Mouse (Mus musculus) limb, embryonic 10.5 days (tissue): Measurements from ENCODE around the gene Skida1. TPM values are rescaled to one million over a fixed set of nuclear protein-coding genes. Genes with fewer than 3 reads are reported as not detected.
A peak's percentile ranks its signal among the peaks of the same experiment; 100 is the strongest.

Experiments used
- DNase-seq: peaks from one replicate; pipeline ENCODE4 v3.0.0-alpha.2; 2017; ENCODE audit warnings: low spot score
- H3K27ac ChIP-seq: fragments of 300-500 bp; sonication (generic); 2 replicates; pipeline ENCODE4 v1.5.1; 2016; ENCODE audit warnings: mild to moderate bottlenecking
- H3K27me3 ChIP-seq: fragments of 300-500 bp; sonication (generic); 2 replicates; pipeline ENCODE4 v1.6.1; 2016; ENCODE audit warnings: low read depth, mild to moderate bottlenecking; ENCODE audit not compliant: poor library complexity, severe bottlenecking
- H3K36me3 ChIP-seq: fragments of 300-500 bp; sonication (generic); 2 replicates; pipeline ENCODE4 v1.6.1; 2016; ENCODE audit warnings: mild to moderate bottlenecking, moderate library complexity
- H3K4me1 ChIP-seq: fragments of 300-500 bp; sonication (generic); 2 replicates; pipeline ENCODE4 v1.6.1; 2016
- H3K4me3 ChIP-seq: fragments of 300-500 bp; sonication (generic); 2 replicates; pipeline ENCODE4 v1.5.1; 2016; ENCODE audit warnings: mild to moderate bottlenecking, moderate library complexity
- H3K9me3 ChIP-seq: fragments of 300-500 bp; sonication (generic); replicated peaks from 2 replicates; pipeline ENCODE4 v1.6.1; 2016; ENCODE audit warnings: mild to moderate bottlenecking
- WGBS: fragments of 180-500 bp; shearing (Covaris S2); methylation state at CpG from one replicate; pipeline ENCODE4 v1.1.7; 2016; 5-methylcytosine and 5-hydroxymethylcytosine counted together
- polyA plus RNA-seq: library from polyadenylated mRNA; unstranded; fragments of >200 nt; fragmentation: Nextera tagmentation; extraction: Ambion mirVana; gene quantifications from 2 replicates; pipeline ENCODE4 v1.2.1, GENCODE M21; 2016

Skida1 gene
- polyA plus RNA-seq, 1 experiment from 2014 or later, result 11.5 TPM

DNA sequence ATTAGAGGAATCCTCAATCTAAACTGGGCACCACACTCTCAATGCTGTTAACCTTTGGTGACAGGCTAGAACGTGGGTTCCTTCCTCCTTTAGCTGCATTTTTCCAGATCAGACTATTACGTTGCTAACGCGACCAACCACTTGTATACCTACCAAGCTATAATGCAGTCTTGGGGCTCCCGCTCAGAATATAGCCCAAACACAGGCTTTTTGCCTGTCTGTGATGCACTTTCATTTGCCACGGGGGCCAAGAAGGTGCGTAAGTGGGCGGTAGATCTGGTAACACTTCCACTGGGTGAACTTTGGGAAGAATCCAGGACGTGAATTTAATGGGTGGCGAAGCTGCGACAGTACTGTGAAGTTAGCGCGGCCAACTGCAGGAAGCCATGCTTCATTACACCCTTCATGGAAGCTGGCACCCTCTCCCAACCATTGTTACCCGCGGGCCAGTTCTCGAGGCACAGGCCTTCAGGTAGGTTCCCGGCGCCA, 15.0 kb upstream of the Skida1 start:
- Histone ChIP-seq H3K27ac (peak overlapping the region; percentile 99), H3K4me3 (peak overlapping the region; percentile 75), H3K36me3 (peaks cover 26% of the 10 kb centered on the region), H3K27me3 (no peaks in the 10 kb centered on the region), H3K9me3 (no peaks in the 10 kb centered on the region), H3K4me1 (peaks cover 32% of the 10 kb centered on the region)
- DNase-seq, result no peak
- WGBS, result under 1% methylated on average over 18 of the region's 18 CpGs

- peaks cover 27% of the 10 kb centered on the region for H3K4me1 ChIP-seq
Observed at GRCm38 (mm10) chr2:18060396-18060795, 11.5 kb upstream of the Skida1 start.

GRCm38 (mm10) chr2:18059891-18060290, 11.0 kb upstream of the Skida1 start:
- no peak overlapping the region for H3K27ac ChIP-seq
- no peak overlapping the region for H3K4me3 ChIP-seq
- no peaks in the 10 kb centered on the region for H3K36me3 ChIP-seq
- peaks cover 26% of the 10 kb centered on the region for H3K4me1 ChIP-seq
- no peak for DNase-seq
- no peaks in the 10 kb centered on the region for H3K27me3 ChIP-seq
- 93% methylated on average over 1 of the region's 1 CpGs for WGBS
- H3K9me3 ChIP-seq, result no peaks in the 10 kb centered on the region

More at GRCm38 (mm10) chr2:18060396-18060795, 11.5 kb upstream of the Skida1 start:
- Histone ChIP-seq H3K4me3 (no peak overlapping the region), H3K36me3 (0 out of 2 replicates have a peak, but pooled peaks cover under 1% of the 10 kb centered on the region), H3K27ac (no peak overlapping the region), H3K9me3 (no peaks in the 10 kb centered on the region), H3K27me3 (no peaks in the 10 kb centered on the region)
- WGBS, result 79% methylated on average over 1 of the region's 1 CpGs
- DNase-seq, result no peak

- 32% methylated on average over 2 of the region's 2 CpGs for WGBS
- H3K27me3 ChIP-seq, result no peaks in the 10 kb centered on the region
- DNase-seq, result no peak
- no peaks in the 10 kb centered on the region for H3K9me3 ChIP-seq
- peaks cover 32% of the 10 kb centered on the region for H3K4me1 ChIP-seq
- peak overlapping the region; percentile 98 for H3K27ac ChIP-seq
- no peaks in the 10 kb centered on the region for H3K36me3 ChIP-seq
- peak overlapping the region; percentile 63 for H3K4me3 ChIP-seq
Observed at GRCm38 (mm10) chr2:18059063-18059462, 10.2 kb upstream of the Skida1 start.

- Histone ChIP-seq H3K36me3 (no peaks in the 10 kb centered on the region), H3K4me3 (peak overlapping the region; percentile 63), H3K27me3 (no peaks in the 10 kb centered on the region), H3K4me1 (peaks cover 38% of the 10 kb centered on the region), H3K27ac (peak overlapping the region; percentile 98), H3K9me3 (no peaks in the 10 kb centered on the region)
- no peak for DNase-seq
- WGBS, result 18% methylated on average over 9 of the region's 9 CpGs
Observed at GRCm38 (mm10) chr2:18058146-18058708, 9.4 kb upstream of the Skida1 start.

- Histone ChIP-seq H3K4me1 (peaks cover 40% of the 10 kb centered on the region), H3K27me3 (no peaks in the 10 kb centered on the region), H3K27ac (peak overlapping the region; percentile 98), H3K9me3 (no peaks in the 10 kb centered on the region), H3K4me3 (peak overlapping the region; percentile 63), H3K36me3 (no peaks in the 10 kb centered on the region)
- peak; percentile 73 for DNase-seq
- under 1% methylated on average over 48 of the region's 48 CpGs for WGBS
Observed at GRCm38 (mm10) chr2:18057336-18058145, 8.7 kb upstream of the Skida1 start.

GRCm38 (mm10) chr2:18056786-18057255, 8.0 kb upstream of the Skida1 start:
- peak; percentile 93 for DNase-seq
- H3K27me3 ChIP-seq, result no peaks in the 10 kb centered on the region
- peak overlapping the region; percentile 98 for H3K27ac ChIP-seq
- H3K36me3 ChIP-seq, result no peaks in the 10 kb centered on the region
- WGBS, result 0% methylated on average over 41 of the region's 50 CpGs
- no peaks in the 10 kb centered on the region for H3K9me3 ChIP-seq
- H3K4me1 ChIP-seq, result peaks cover 43% of the 10 kb centered on the region
- H3K4me3 ChIP-seq, result peak overlapping the region; percentile 63

- H3K27me3 ChIP-seq, result no peaks in the 10 kb centered on the region
- under 1% methylated on average over 58 of the region's 66 CpGs for WGBS
- DNase-seq, result peak; percentile 99
- no peaks in the 10 kb centered on the region for H3K9me3 ChIP-seq
- H3K4me3 ChIP-seq, result peak overlapping the region; percentile 63
- H3K4me1 ChIP-seq, result peaks cover 49% of the 10 kb centered on the region
- peak overlapping the region; percentile 98 for H3K27ac ChIP-seq
- no peaks in the 10 kb centered on the region for H3K36me3 ChIP-seq
Observed at GRCm38 (mm10) chr2:18055929-18056785, 7.3 kb upstream of the Skida1 start.

DNA sequence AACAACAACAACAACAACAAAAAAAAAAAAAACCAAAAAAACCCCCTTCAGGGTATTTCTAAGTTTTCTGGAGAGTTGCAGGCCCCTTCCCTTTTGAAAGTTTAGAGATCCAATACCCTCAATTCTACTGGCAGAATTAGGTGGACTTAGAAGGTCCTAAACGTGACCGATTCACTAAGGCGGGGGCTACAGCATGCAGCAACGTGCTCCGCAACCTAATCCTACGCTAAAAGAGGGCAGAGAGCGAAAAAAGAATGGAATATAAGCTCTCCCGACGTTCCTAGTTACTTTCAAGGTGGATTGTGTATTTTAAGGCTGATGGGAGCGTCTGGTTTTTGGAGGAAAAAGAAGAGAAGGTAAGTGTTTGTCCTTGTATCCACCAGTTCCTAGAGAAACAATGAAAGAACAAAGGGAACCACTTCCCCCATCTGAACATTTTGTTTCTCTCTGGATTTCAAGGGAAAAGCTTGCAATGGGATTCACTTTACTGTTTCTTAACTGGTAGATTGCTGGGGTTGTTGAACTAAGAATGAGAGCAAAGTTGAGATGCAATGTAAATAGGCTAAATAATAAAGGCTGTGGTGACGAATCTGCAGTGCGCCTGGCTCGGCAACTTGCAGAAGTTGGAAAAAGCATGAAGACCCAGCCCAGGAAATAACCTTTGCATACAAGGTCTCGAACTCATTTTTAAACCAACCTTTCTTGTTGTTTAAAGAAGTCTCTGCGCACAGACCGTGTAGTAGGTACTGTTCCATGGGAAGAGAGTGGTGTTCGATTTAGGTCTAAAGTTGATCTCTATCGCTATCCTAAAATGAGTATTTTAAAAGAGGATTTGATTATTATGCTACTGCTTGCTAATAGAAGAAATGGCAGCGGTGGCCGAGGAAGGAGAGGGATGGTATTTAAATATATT, 6.4 kb upstream of the Skida1 start, which contains the start of gene Mllt10:
Gene Mllt10, plus strand, starts transcription at position 222 of the 913 bp plus-strand sequence.
- Histone ChIP-seq H3K27ac (peak within 1 kb of the TSS; percentile 98), H3K27me3 (no peaks in the 10 kb centered on the region), H3K4me3 (peak within 1 kb of the TSS; percentile 63), H3K4me1 (peaks cover 55% of the 10 kb centered on the region), H3K36me3 (no peaks in the 10 kb centered on the region), H3K9me3 (no peaks in the 10 kb centered on the region)
- WGBS, result under 1% methylated on average over 20 of the region's 20 CpGs
- no peak for DNase-seq

- Histone ChIP-seq H3K4me1 (peaks cover 60% of the 10 kb centered on the region), H3K27ac (peak overlapping the region; percentile 98), H3K4me3 (no peak overlapping the region; the same call in 1 of the 2 replicates), H3K36me3 (no peaks in the 10 kb centered on the region), H3K27me3 (no peaks in the 10 kb centered on the region), H3K9me3 (no peaks in the 10 kb centered on the region)
- DNase-seq, result no peak
- 26% methylated on average over 2 of the region's 2 CpGs for WGBS
Observed at GRCm38 (mm10) chr2:18053951-18054530, 5.2 kb upstream of the Skida1 start.

DNA sequence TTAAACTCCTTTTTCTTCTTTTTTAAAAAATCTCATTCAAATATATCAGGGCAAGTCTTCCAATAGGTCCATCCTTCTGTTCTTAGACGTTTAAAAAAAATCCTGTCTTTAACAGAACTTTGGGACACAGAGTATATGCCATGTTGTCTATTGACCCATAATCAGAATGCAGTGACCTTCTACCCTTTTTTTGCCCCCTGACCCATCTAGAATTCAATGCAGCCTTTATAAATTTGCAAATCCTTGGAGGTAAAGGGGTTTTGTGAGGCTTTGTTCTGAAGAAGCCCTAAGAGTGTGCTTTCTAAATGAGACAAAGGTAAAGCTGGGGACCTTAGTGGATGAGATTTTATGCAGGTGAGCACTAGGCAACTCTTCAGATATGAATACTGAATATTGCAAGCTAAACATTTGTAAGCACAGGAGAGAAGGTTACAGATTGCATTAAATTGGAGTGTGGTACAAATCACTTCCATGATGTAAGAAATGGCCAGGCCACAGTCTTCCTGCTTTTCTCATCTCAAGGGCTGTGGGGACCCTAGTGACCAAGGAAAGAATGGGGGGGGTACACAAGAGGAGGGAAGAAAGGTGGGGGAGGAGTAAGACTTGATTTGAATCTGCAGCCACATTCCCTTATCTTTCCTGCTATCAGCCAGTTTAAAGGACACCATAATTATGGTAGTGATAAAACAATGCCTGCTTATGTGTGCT, 4.5 kb upstream of the Skida1 start:
- H3K27ac ChIP-seq, result peak overlapping the region; percentile 98
- H3K9me3 ChIP-seq, result no peaks in the 10 kb centered on the region
- no peaks in the 10 kb centered on the region for H3K36me3 ChIP-seq
- no peak overlapping the region for H3K4me3 ChIP-seq
- peaks cover 54% of the 10 kb centered on the region for H3K4me1 ChIP-seq
- no peak for DNase-seq
- H3K27me3 ChIP-seq, result no peaks in the 10 kb centered on the region
- 32% methylated on average over 1 of the region's 1 CpGs for whole genome bisulfite sequencing
